Mouse (Mus musculus) ES-Bruce4 (cell line): ENCODE measurements around the gene Larp4b. TPM values are rescaled to one million over a fixed set of nuclear protein-coding genes. Genes with fewer than 3 reads are reported as not detected.

ENCODE experiments used
- H3K27ac ChIP-seq: 2 replicates; pipeline ENCODE4 v1.5.1; 2012; ENCODE audit warnings: low read length, inconsistent platforms; ENCODE audit not compliant: insufficient read depth
- H3K27me3 ChIP-seq: 2 replicates; pipeline ENCODE4 v1.6.1; 2012; ENCODE audit warnings: mild to moderate bottlenecking, low read length, inconsistent platforms; ENCODE audit not compliant: control insufficient read depth, poor library complexity, insufficient read depth, severe bottlenecking
- H3K36me3 ChIP-seq: 2 replicates; pipeline ENCODE4 v1.6.1; 2012; ENCODE audit warnings: inconsistent platforms, mild to moderate bottlenecking, low read length, moderate library complexity; ENCODE audit not compliant: control insufficient read depth, poor library complexity, insufficient read depth, severe bottlenecking
- H3K4me1 ChIP-seq: one replicate; pipeline ENCODE4 v1.8.1; 2011; ENCODE audit warnings: low read length; ENCODE audit not compliant: control insufficient read depth, insufficient read depth
- H3K4me3 ChIP-seq: 2 replicates; pipeline ENCODE4 v1.5.1; 2011; ENCODE audit warnings: low read depth, mild to moderate bottlenecking, low read length
- H3K9ac ChIP-seq: 2 replicates; pipeline ENCODE4 v1.6.1; 2012; ENCODE audit warnings: low read depth, mild to moderate bottlenecking, inconsistent platforms; ENCODE audit not compliant: poor library complexity, severe bottlenecking
- H3K9me3 ChIP-seq: replicated peaks from 2 replicates; pipeline ENCODE4 v1.6.1; 2012; ENCODE audit warnings: mild to moderate bottlenecking, low read length, inconsistent platforms; ENCODE audit not compliant: control insufficient read depth, poor library complexity, insufficient read depth, severe bottlenecking
- CTCF ChIP-seq: IDR thresholded peaks from one replicate; pipeline ENCODE4 v1.8.1; 2011; ENCODE audit warnings: low read depth, low read length
- EP300 ChIP-seq: IDR thresholded peaks from 2 replicates; pipeline ENCODE4 v1.6.1; 2011; ENCODE audit warnings: low read depth, low read length; ENCODE audit not compliant: insufficient read depth
- POLR2A ChIP-seq: IDR thresholded peaks from one replicate; pipeline ENCODE4 v1.8.1; 2011; ENCODE audit warnings: low read length; ENCODE audit not compliant: insufficient read depth
- polyA plus RNA-seq: library from polyadenylated mRNA; stranded (reverse); fragments of >200 nt; gene quantifications from 2 replicates; pipeline ENCODE4 v1.2.4, GENCODE M21; 2011; ENCODE audit warnings: low read depth; ENCODE audit not compliant: missing spikeins, insufficient read depth, insufficient read length

The Larp4b gene
- polyA plus RNA-seq, 1 experiment: 108 TPM

DNA sequence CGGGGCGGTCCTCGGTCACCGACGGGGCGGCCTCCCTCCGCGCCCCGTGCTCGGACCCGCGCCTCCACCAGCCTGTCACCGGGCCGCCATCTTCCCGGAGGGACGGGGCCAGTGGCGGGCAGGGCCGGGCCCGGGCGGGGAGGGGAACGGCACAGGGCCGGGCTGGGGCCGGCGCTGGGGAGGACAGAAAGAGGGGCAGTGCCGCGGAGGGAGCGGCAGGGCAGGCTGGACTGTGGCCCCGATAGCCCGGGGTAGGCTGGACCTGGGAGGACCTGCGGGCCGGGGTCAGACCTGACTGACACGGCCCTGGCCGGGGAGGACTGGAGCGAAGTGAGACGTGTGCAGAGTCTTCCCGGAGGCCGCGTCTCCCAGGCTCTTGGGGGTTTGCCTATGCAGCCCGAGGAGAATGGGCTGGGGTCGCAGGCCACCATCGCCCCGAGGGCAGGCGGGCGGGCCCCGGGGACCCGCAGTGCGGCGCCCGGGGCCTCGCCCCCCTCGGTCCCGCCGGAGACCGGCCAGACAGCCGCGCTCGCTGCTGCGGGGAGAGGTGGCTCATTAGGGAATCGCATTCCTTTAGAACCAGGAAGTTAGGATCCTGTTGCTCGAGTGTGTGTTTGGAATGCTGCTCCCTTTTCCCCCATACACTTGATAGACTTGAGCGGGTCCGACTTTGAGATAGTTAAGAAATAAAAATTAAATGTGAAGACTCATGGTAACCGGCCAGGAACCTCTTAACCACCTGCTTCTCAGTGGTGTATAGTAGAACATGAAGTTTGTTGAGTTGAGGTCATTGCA, 702 bp downstream of the Larp4b start:
- Histone ChIP-seq H3K4me3 (peak overlapping the region; percentile 91), H3K27ac (peak overlapping the region; percentile 71), H3K36me3 (peaks cover 2% of the 10 kb centered on the region; the same call in 1 of the 2 replicates), H3K9ac (peak overlapping the region; percentile 99), H3K4me1 (no peaks in the 10 kb centered on the region), H3K9me3 (no peaks in the 10 kb centered on the region), H3K27me3 (no peaks in the 10 kb centered on the region)
- TF ChIP-seq CTCF: no peak
- TF ChIP-seq POLR2A: no peak
- no peak for TF ChIP-seq EP300

DNA sequence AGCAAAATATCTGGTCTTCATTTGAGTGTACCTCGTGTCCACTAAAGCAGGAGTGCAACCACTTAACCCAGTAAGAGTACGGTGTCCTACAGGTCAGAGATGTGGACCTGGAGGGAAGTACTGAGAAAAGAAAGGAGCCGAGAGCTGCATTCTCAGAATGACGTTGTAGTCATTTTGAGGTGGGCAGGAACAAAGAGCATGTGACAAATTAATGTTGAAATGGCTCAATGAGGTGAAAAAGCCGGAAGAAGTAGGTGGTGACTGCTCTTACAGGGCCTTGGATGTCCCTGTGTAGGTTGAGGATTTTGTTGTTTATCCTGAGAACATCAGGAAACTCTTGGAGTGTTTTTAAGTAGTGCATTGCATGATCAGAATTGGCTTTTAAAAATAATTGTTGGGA, 5.6 kb downstream of the Larp4b start:
- Histone ChIP-seq H3K27ac (no peak overlapping the region), H3K27me3 (no peaks in the 10 kb centered on the region), H3K4me1 (no peaks in the 10 kb centered on the region), H3K9ac (no peak overlapping the region), H3K9me3 (no peaks in the 10 kb centered on the region), H3K4me3 (no peak overlapping the region), H3K36me3 (peaks cover 9% of the 10 kb centered on the region; the same call in 1 of the 2 replicates)
- no peak for TF ChIP-seq POLR2A
- no peak for TF ChIP-seq CTCF
- TF ChIP-seq EP300: no peak

DNA sequence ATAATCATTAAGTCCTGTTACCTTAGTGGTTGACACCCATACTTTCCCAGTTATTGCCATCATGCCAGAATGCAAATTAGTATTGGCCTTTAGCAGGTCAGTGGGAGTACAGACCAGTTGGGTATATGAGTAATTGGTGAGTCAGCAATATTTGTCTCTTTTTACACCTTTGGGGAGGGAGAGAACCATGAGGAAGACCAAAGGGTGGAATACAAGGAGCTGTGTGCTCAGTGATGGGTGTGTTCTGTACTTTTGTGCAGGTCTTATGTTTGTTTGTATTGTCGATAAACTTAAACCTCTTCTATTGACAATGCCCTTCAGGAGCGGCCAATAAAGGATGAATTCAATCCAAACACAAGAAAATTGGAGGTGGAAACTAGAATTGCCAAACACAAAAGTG, 6.8 kb downstream of the Larp4b start:
- Histone ChIP-seq H3K27me3 (no peaks in the 10 kb centered on the region), H3K9me3 (no peaks in the 10 kb centered on the region), H3K36me3 (peaks cover 9% of the 10 kb centered on the region; the same call in 1 of the 2 replicates), H3K4me1 (no peaks in the 10 kb centered on the region), H3K4me3 (no peak overlapping the region), H3K27ac (no peak overlapping the region), H3K9ac (no peak overlapping the region)
- TF ChIP-seq CTCF: no peak
- no peak for TF ChIP-seq POLR2A
- no peak for TF ChIP-seq EP300

DNA sequence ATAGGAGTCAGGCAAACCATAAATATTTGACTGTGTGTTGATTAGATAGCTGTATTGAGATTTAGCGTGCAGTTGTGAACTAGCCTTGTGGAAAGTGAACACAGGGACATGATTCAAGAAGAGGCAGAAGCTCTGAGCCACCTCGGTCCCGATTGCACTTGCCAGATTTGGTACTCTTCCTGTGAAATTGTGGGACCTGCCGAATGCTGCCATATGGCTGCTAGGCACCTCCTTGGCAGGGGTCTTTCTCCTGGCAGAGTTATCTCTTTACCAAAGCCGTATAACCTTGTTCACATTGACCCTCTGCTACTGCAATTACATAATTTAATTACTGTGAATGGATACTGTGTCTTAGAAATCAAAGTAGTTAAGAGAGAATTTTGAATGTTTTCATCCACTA, 12.6 kb downstream of the Larp4b start:
- TF ChIP-seq POLR2A (no peak), CTCF (no peak), EP300 (no peak)
- H3K4me3 ChIP-seq: no peak overlapping the region
- H3K36me3 ChIP-seq: 0 out of 2 replicates have a peak, but pooled peaks cover 6% of the 10 kb centered on the region
- no peaks in the 10 kb centered on the region for H3K27me3 ChIP-seq
- no peaks in the 10 kb centered on the region for H3K9me3 ChIP-seq
- no peak overlapping the region for H3K27ac ChIP-seq
- no peak overlapping the region for H3K9ac ChIP-seq
- H3K4me1 ChIP-seq: no peaks in the 10 kb centered on the region

DNA sequence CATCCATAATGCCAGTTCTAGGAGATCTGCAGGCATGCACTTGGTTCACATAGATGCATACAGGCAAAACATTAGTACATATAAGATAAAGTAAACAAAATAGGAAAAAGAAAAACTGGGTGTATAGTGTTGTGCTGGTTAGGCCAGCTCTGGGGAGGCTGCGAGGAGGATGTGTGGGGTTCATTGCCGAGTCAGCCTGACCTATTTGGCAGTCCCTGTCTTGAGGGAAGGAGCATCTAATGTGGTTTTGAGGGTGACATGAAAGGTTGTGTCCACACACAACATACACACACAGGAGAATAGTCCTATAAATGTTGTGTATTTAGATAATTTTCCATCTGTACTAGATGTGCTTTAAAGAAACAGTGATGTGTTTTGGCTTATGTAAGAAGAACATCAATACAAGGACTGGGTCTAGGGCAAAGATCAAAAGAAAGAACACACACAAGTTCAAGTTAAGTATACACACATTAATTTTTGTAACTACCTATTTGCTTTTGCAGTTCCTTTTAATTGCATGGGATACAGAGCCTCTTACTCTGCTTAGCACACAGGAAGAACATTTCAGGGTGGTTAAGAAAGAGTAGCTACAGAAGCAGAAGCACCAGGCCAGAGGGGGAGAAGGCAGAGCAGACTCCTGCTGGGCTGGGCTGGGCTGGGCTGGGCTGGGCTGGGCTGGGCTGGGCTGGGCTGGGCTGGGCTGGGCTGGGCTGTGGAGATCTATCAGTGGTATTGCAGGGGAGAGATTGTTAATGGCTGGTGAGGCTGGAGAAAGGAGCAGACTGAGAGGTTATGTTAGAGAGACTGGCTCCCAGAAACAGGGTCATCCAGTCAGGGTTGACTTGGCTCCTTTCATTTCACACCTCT, 13.5 kb downstream of the Larp4b start:
- H3K27ac ChIP-seq: 0 out of 2 replicates have a peak overlapping the region, but pooled peaks have one; percentile 12

More for the DNA sequence above, 13.5 kb downstream of the Larp4b start:
- Histone ChIP-seq H3K27me3 (no peaks in the 10 kb centered on the region), H3K4me3 (no peak overlapping the region), H3K9ac (no peak overlapping the region), H3K36me3 (0 out of 2 replicates have a peak, but pooled peaks cover 6% of the 10 kb centered on the region), H3K4me1 (no peaks in the 10 kb centered on the region), H3K9me3 (no peaks in the 10 kb centered on the region)
- TF ChIP-seq POLR2A: no peak
- no peak for TF ChIP-seq EP300
- no peak for TF ChIP-seq CTCF
